Mouse (Mus musculus): ENCODE measurements around the gene Zfp109.

- TF ChIP-seq POLR2A (IDR thresholded peaks at IDR 0.05; ENCODE audit: control insufficient read depth, low read depth, low read length) (no peak), CTCF (IDR thresholded peaks at IDR 0.05; ENCODE audit: control insufficient read depth, insufficient read depth, insufficient replicate concordance, low read depth, low read length) (no peak)
Measured at GRCm38 (mm10) chr7:24191361-24191760, 46.0 kb downstream of the Zfp109 start.
